ENCODE assay signal across 19 mouse cellular contexts in genomic region chr1:191945756-191946155, GRCm38 (mm10). TPM values are rescaled to one million over a fixed set of nuclear protein-coding genes. Genes with fewer than 3 reads are reported as not detected.
A peak's percentile ranks its signal among the peaks of the same experiment; 100 is the strongest.
DNase-seq lines count a peak whose midpoint lies in the region; TF ChIP-seq lines count a peak whose summit lies in the region.
"Had no signal": no experiment of that assay in that cellular context is flagged by ENCODE, and none has a peak within 500 bp of the region (broad histone marks: within the 10 kb centered on the region; RNA-seq: fewer than 3 reads in every experiment).

No protein-coding gene starts in this region.

- TF ChIP-seq CTCF in gastrocnemius, adult 2 months (IDR thresholded peaks at IDR 0.05) = no peak
- no peak for TF ChIP-seq CTCF in liver, adult 2 months (IDR thresholded peaks at IDR 0.05; ENCODE audit: low read depth, low read length)
- TF ChIP-seq CTCF in E14TG2a.4 (conservative IDR thresholded peaks at IDR 0.05; ENCODE audit: low read length) = no peak

- no peaks in the 10 kb centered on the region for H3K27me3 ChIP-seq in liver, adult 2 months (ENCODE audit: control insufficient read depth, insufficient read depth, low read length)
- no peaks in the 10 kb centered on the region for H3K27me3 ChIP-seq in E14TG2a.4 (ENCODE audit: insufficient read depth, low read length)
- H3K27me3 ChIP-seq: forebrain, embryonic 13.5 days; hindbrain, embryonic 13.5 days had no signal

- DNase-seq in gastrocnemius, adult 2 months = peak; percentile 17
- no peak for DNase-seq in gastrocnemius, postnatal 10 days
- no peak for DNase-seq in liver, adult 2 months (ENCODE audit: extremely low read depth, low read depth, low spot score)
- DNase-seq in liver (no peak), ZHBTc4 (ENCODE audit: low read depth, low spot score) (peak; percentile 76)
- no peak for DNase-seq in spleen, adult 12 weeks (ENCODE audit: low spot score)
- DNase-seq: adrenal gland, postnatal 14 days; B cell, adult 2 months; cerebellum, adult 18-20 months; cerebellum, adult 9-11 months; forebrain, postnatal 0 days had no signal

- TF ChIP-seq POLR2A in liver, adult 2 months (IDR thresholded peaks at IDR 0.05; ENCODE audit: extremely low read depth, insufficient read depth, low read length) = no peak

- H3K4me3 ChIP-seq in gastrocnemius, adult 2 months = no peak overlapping the region
- H3K4me3 ChIP-seq in liver, adult 2 months (ENCODE audit: insufficient read depth, low read depth, low read length) = no peak overlapping the region
- H3K4me3 ChIP-seq in E14TG2a.4 (replicated peaks; ENCODE audit: low read length) = peak overlapping the region; percentile 71
- H3K4me3 ChIP-seq: embryonic facial prominence, embryonic 10.5 days; forebrain, embryonic 13.5 days; heart, embryonic 12.5 days; hindbrain, embryonic 13.5 days had no signal

- no peaks in the 10 kb centered on the region for H3K9me3 ChIP-seq in E14TG2a.4 (ENCODE audit: low read length)
- H3K9me3 ChIP-seq: embryonic facial prominence, embryonic 10.5 days; forebrain, embryonic 13.5 days; heart, embryonic 12.5 days; hindbrain, embryonic 13.5 days had no signal

- H3K9ac ChIP-seq in liver, adult 2 months (ENCODE audit: low read depth, low read length) = no peak overlapping the region
- H3K9ac ChIP-seq: forebrain, embryonic 13.5 days; forebrain, postnatal 0 days; heart, embryonic 12.5 days; hindbrain, embryonic 13.5 days had no signal

- peaks cover 26% of the 10 kb centered on the region for H3K4me1 ChIP-seq in liver, adult 2 months (ENCODE audit: control insufficient read depth, insufficient read depth, low read length)
- peaks cover 62% of the 10 kb centered on the region for H3K4me1 ChIP-seq in E14TG2a.4 (replicated peaks; ENCODE audit: low read depth, low read length)
- H3K4me1 ChIP-seq: forebrain, embryonic 13.5 days; hindbrain, embryonic 13.5 days had no signal

- H3K27ac ChIP-seq in gastrocnemius, adult 2 months = peak overlapping the region; percentile 59
- peak overlapping the region; percentile 87 for H3K27ac ChIP-seq in liver, adult 2 months (replicated peaks; ENCODE audit: insufficient read depth, low read depth, low read length)
- H3K27ac ChIP-seq: embryonic facial prominence, embryonic 10.5 days; forebrain, embryonic 13.5 days; hindbrain, embryonic 13.5 days; hindbrain, postnatal 0 days had no signal

- WGBS in liver, adult 2 months = 80% methylated on average over 5 of the region's 5 CpGs

- intact Hi-C loops in gastrocnemius, adult 2 months (cut with DNase I) = no loop called here

- H3K36me3 ChIP-seq in liver, adult 2 months (ENCODE audit: control insufficient read depth, insufficient read depth, low read length) = no peaks in the 10 kb centered on the region
- peaks cover 4% of the 10 kb centered on the region; the same call in 1 of the 2 replicates for H3K36me3 ChIP-seq in E14TG2a.4 (ENCODE audit: insufficient read depth, low read length)
- H3K36me3 ChIP-seq: embryonic facial prominence, embryonic 10.5 days; heart, embryonic 12.5 days; hindbrain, embryonic 13.5 days had no signal

- H3K79me2 ChIP-seq in liver, adult 2 months (ENCODE audit: control insufficient read depth, insufficient read depth, low read length) = no peaks in the 10 kb centered on the region

RNA-seq across cellular contexts. Expression of gene Rd3, which starts 31.4 kb away (rescaled TPM):
- total RNA-seq in gastrocnemius, adult 2 months (2021) = under 1 TPM in 1 of 2 experiments, not detected in 1; 0.08 TPM
- under 1 TPM in 1 of 2 experiments, not detected in 1; 0.20 TPM for total RNA-seq in gastrocnemius, postnatal 10 days (2021)
- 0.46 and 0.54 TPM in 2 replicates for total RNA-seq in liver, adult 2 months (2014; rRNA removed)
- polyA plus RNA-seq in liver, adult 2 months (2012; rRNA removed) = 1.2 and 1.6 TPM in 2 replicates
- total RNA-seq: adrenal gland, postnatal 14 days; gastrocnemius, adult 18-20 months; hematopoietic stem cell, adult 5-6 weeks had no signal

RNA-seq across cellular contexts. Expression of gene Slc30a1, which starts 39.2 kb away (rescaled TPM):
- 1 to 10 TPM; 5.8 to 6.4 TPM for total RNA-seq in gastrocnemius, adult 2 months (2021)
- total RNA-seq in gastrocnemius, postnatal 10 days (2021) = 1 to 10 TPM; 7.5 to 8.9 TPM
- total RNA-seq in liver, adult 2 months (2014; rRNA removed) = 22.6 and 24.4 TPM in 2 replicates
- 11.3 and 13.6 TPM in 2 replicates for polyA plus RNA-seq in liver, adult 2 months (2012; rRNA removed)

Comparison
In these comparisons a context has a peak if more than half of its experiments do, and no peak if none do; other contexts are left out.
1. DNase-seq: peak in gastrocnemius, adult 2 months (single experiment) and ZHBTc4 (single experiment); none in gastrocnemius, postnatal 10 days (single experiment), liver, adult 2 months (single experiment), liver (single experiment) and spleen, adult 12 weeks (single experiment).